Mouse (Mus musculus): ENCODE results near the gene Mboat2. TPM values are rescaled to one million over a fixed set of nuclear protein-coding genes. Genes with fewer than 3 reads are reported as not detected.

Mboat2 gene
- polyA plus RNA-seq, 1 experiment from 2014 or later, result not detected

- Histone ChIP-seq H3K79me2 (ENCODE audit: inconsistent target) (no peaks in the 10 kb centered on the region), H3K4me3 (ENCODE audit: inconsistent target) (no peak overlapping the region), H3K27ac (no peak overlapping the region), H3K36me3 (ENCODE audit: inconsistent target) (peaks cover 91% of the 10 kb centered on the region)
- 94% methylated on average over 13 of the region's 15 CpGs for WGBS (ENCODE audit: missing documents)
Observed at GRCm38 (mm10) chr12:25011733-25012367, 181.2 kb downstream of the Mboat2 start.

DNA sequence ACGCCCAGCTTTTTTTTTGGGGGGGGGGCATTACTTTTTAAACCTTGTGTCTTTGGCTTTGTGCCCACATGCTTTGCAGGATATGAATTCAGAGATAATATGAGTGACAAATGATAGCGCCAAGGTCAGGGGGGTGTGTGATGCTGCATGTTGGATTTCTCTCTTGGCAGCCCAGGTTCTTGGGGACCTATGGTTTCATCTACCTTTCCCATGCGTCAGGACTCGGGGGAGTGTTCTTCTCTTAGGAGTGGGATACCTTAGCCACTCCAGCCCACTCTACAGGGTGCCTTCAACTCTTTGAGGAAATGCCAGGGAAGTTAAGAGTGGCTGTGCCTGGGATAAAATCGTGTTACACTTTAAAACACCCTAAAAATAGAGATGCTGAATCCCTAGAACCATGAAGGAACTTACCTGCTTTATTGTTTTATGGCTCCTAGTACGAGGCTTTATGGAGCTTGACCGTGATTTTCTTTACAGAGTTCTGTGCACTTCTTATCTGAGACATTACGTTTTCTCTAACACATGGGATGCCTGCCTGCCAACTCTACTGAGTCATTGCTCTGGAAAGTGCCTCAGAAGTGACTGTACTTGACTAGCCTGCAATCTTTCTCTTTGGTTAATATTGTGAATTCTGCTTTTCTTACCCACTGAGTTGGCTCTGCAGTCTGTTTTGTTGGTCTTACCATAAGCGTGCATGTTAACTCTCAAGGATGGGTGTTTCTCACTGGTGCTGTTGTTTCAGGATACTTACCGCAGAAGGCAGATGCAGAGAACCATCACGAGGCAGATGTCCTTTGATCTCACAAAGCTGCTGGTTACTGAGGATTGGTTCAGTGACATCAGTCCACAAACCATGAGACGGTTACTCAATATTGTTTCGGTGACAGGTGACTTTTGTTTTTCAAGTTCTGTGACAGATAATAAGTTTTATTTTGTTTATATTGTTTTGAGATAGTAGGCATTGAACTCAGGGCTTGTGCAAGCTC lies 182.2 kb downstream of the Mboat2 start:
- Histone ChIP-seq H3K27ac (no peak overlapping the region), H3K36me3 (ENCODE audit: inconsistent target) (peaks cover 89% of the 10 kb centered on the region), H3K79me2 (ENCODE audit: inconsistent target) (no peaks in the 10 kb centered on the region), H3K4me3 (ENCODE audit: inconsistent target) (no peak overlapping the region)
- WGBS (ENCODE audit: missing documents), result 95% methylated on average over 13 of the region's 13 CpGs

Other genes with a start within 250 kb of the Mboat2 start
- gene Klf11, start 179.6 kb upstream of the Mboat2 start, polyA plus RNA-seq (2018), result 2.1 to 3.6 TPM (median 3.3 TPM) in 3 replicates
- gene Cys1, start 149.1 kb upstream of the Mboat2 start, polyA plus RNA-seq (2018), result not detected in 3 replicates
- gene Rrm2, start 122.6 kb upstream of the Mboat2 start, polyA plus RNA-seq (2018), result 1.3 to 36.1 TPM (median 10.5 TPM) in 3 replicates
- 39.9 to 99.7 TPM (median 48.2 TPM) in 3 replicates for gene Kidins220, start 144.0 kb downstream of the Mboat2 start, polyA plus RNA-seq (2018)

All from macrophage (primary cell).